Mouse (Mus musculus): ENCODE results near the gene Mecom. TPM values are rescaled to one million over a fixed set of nuclear protein-coding genes. Genes with fewer than 3 reads are reported as not detected.

Gene Mecom
- total RNA-seq, 2 experiments from 2014 or later, result 14.7 to 41.9 TPM

- DNase-seq (ENCODE audit: low spot score in 2 of 2), result no peak
Measured at GRCm38 (mm10) chr3:29991523-29991922, 556.3 kb downstream of the Mecom start.

- DNase-seq (ENCODE audit: low spot score in 2 of 2), result no peak
Measured at GRCm38 (mm10) chr3:29984431-29984830, 563.4 kb downstream of the Mecom start.

GRCm38 (mm10) chr3:29981259-29981910 lies 566.4 kb downstream of the Mecom start:
- DNase-seq (ENCODE audit: low spot score in 2 of 2), result no peak

DNA sequence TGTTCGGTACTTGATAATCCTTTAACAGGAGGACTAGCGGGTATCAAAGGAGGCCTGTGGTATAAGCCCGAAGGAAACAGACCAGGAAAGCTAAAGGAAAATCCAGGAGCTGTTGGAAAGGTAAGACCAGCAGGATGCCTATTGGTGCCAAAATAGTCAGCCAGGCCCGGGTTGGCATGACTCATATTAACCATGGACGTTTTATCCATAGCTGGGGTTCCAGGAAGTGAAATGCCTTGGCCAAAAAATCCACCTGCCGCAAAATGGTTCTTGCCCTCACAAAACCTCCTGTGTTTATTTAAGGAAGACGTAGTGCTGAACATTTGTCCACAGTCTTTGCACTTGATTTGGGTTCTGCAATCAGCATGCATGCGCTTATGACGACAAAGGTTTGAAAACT lies 567.3 kb downstream of the Mecom start:
- no peak for DNase-seq (ENCODE audit: low spot score in 2 of 2)

- DNase-seq (ENCODE audit: low spot score in 2 of 2), result no peak
Measured at GRCm38 (mm10) chr3:29976580-29976979, 571.2 kb downstream of the Mecom start.

GRCm38 (mm10) chr3:29968433-29968949 lies 579.3 kb downstream of the Mecom start:
- DNase-seq (ENCODE audit: low spot score in 2 of 2), result no peak

DNA sequence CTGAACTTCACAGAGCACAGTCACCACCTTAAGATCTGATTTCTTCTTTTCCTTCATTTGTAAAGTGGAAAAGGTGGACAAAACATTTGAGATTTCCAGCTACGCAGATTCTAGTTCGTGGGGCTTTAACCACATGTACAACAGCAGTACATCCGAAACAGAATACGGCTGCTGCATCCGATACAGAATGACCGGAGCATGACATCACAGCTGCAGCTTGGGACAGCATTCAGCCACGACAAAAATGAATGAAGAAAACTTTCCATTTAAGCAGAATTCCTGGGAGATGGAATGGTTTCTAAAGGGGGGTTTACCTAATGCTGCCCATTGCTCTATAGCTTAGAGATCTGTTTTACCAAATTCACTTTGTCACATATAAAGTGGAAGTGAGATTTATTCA lies 583.9 kb downstream of the Mecom start:
- no peak for DNase-seq (ENCODE audit: low spot score in 2 of 2)

GRCm38 (mm10) chr3:29963447-29963846 lies 584.4 kb downstream of the Mecom start:
- DNase-seq (ENCODE audit: low spot score in 2 of 2), result no peak

DNA sequence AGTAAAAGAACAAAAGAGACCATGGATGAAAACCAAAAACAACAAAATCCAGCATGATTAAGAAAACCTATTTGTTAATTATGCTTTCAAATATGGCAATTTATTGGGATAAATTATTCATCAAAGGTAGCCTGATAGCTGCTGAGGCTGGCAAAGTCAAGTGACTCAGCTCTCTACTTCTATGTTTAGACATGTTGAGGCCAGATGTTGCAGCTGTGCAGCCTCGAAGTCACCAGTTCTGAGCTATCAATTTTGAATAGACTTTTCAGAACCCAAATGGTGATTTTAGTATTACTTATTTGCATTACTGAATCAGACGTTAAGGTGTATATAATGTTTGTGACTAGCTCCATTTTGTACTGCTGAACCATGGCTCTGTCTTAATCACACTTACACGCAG lies 588.8 kb downstream of the Mecom start:
- DNase-seq (ENCODE audit: low spot score in 2 of 2), result no peak

GRCm38 (mm10) chr3:29957365-29958236 lies 590.2 kb downstream of the Mecom start:
- DNase-seq (ENCODE audit: low spot score in 2 of 2), result no peak

GRCm38 (mm10) chr3:29953269-29953668 lies 594.5 kb downstream of the Mecom start:
- DNase-seq (ENCODE audit: low spot score in 2 of 2), result no peak

DNA sequence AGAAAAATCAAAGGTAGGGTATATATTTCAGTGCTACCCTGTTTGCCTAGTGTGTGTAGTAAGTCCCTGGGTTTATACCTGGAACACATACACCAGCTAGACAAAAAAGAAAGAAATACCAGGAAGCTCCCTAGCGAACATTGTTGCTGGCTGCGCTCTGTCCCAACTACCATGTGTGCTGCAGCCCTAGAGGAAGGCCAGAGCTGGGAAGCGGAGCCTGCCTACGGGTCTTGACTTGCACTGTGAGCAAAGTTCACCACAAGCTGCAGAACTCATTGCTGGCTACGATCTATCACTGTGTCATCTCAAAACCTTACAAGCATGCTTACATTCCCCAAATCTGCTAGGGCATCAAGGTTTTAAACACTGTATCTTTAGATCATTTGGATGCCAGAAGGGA lies 597.0 kb downstream of the Mecom start:
- no peak for DNase-seq (ENCODE audit: low spot score in 2 of 2)

- no peak for DNase-seq (ENCODE audit: low spot score in 2 of 2)
Measured at GRCm38 (mm10) chr3:29903596-29904308, 644.1 kb downstream of the Mecom start.

Other genes starting within 250 kb of the Mecom start
- not detected for gene Actrt3, start 51.9 kb upstream of the Mecom start, total RNA-seq (2021)
- 10 to 100 TPM; 30.0 to 42.3 TPM for gene Mynn, start 54.1 kb upstream of the Mecom start, total RNA-seq (2021)
- gene Lrriq4, start 96.5 kb upstream of the Mecom start, total RNA-seq (2021), result not detected
- gene Lrrc34, start 99.9 kb upstream of the Mecom start, total RNA-seq (2021), result under 1 TPM; 0.42 to 0.70 TPM
- under 1 TPM in 1 of 2 experiments, not detected in 1; 0.14 TPM for gene Lrrc31, start 151.8 kb upstream of the Mecom start, total RNA-seq (2021)
- under 1 TPM in 1 of 2 experiments, not detected in 1; 0.08 TPM for gene Samd7, start 198.3 kb upstream of the Mecom start, total RNA-seq (2021)
- 10 to 100 TPM; 69.8 to 74.4 TPM for gene Sec62, start 244.9 kb upstream of the Mecom start, total RNA-seq (2021)

All from adrenal gland, postnatal 4 days (tissue).